Mouse (Mus musculus) thymus, adult 2 months (tissue): ENCODE measurements around the gene Fam19a5.

ENCODE experiments used
- CTCF ChIP-seq: fragments of 200-500 bp; IDR thresholded peaks from 2 replicates; pipeline ENCODE4 v1.5.1; 2012; ENCODE audit warnings: mild to moderate bottlenecking, control low read depth, low read length, moderate library complexity, borderline replicate concordance; ENCODE audit not compliant: control insufficient read depth, poor library complexity, insufficient read depth; ENCODE audit errors: extremely low read depth
- POLR2A ChIP-seq: fragments of 200-500 bp; IDR thresholded peaks from 2 replicates; pipeline ENCODE4 v1.6.1; 2012; ENCODE audit warnings: mild to moderate bottlenecking, low read length, control low read depth, moderate library complexity; ENCODE audit not compliant: control insufficient read depth, poor library complexity, insufficient read depth; ENCODE audit errors: extremely low read depth

DNA sequence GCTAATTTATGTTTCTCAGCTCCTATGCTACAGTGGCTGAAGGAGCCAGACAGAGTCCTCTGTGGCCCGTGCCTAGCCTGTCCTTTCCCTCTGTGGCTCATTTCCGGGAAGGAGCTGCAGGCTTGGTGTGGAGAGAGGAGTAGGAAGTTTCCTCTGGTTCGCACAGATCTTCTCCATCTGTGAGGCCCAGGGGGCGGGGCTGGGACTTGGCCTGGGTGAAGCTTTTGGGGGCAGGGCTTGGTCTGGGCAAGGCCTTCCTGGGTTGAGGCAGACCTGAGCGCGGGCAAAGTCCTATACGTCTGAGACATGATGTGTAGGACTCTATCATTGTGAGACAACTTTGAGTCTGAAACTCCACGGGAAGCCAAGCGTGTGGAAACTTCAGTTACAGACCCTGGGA lies 11.7 kb downstream of the Fam19a5 start:
- no peak for TF ChIP-seq CTCF
- TF ChIP-seq POLR2A = no peak
